In the genomic region with DNA sequence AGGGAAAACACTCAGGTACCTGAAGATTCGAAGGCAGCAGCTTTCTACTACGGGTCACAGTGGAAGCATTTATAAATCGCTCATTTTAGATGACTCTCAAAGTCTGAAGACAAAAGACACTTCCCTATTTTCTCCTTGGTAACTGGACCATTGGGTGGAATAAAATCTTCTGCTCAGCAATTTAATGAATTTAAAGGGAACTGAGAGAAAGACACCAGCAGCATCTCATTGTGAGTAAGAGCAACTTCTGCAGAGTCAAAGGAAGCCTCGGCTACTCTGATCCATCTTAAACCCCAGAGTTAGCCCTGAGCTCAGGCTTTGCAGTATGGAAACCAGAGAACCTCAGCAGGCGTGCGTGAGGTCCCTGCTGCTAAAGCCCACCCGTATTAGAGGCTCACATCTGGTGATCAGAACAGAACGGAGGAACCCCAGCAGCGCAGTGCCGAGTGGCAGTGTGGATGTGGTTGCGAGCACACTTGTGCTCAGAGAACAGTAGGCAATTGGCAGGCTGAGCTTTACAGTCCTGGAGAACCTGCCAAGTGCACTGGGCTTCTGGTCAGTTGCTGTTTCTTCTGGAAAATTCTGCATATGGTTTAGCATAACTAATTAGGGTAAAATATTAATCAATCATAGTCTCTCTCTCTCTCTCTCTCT, we compare ENCODE assay signal across 11 mouse cellular contexts.
A peak's percentile ranks its signal among the peaks of the same experiment; 100 is the strongest.
DNase-seq lines count a peak whose midpoint lies in the region; ATAC-seq lines count a peak whose summit lies in the region.
"Had no signal": no experiment of that assay in that cellular context is flagged by ENCODE, and none has a peak within 500 bp of the region (broad histone marks: within the 10 kb centered on the region; RNA-seq: fewer than 3 reads in every experiment).

No protein-coding gene starts in this region.

- H3K27me3 ChIP-seq in forebrain, embryonic 16.5 days (replicated peaks; ENCODE audit: control insufficient read depth, insufficient read depth, low read length) = no peaks in the 10 kb centered on the region
- no peaks in the 10 kb centered on the region for H3K27me3 ChIP-seq in forebrain, embryonic 11.5 days (ENCODE audit: control insufficient read depth, insufficient read depth, low read length)
- H3K27me3 ChIP-seq in limb, embryonic 13.5 days = no peaks in the 10 kb centered on the region

- no peak for DNase-seq in forebrain, embryonic 11.5 days (ENCODE audit: low spot score)
- DNase-seq in left cerebral cortex, postnatal 4 days = peak; percentile 67
- DNase-seq in left cerebral cortex, adult 11 months (ENCODE audit: low spot score) = no peak
- DNase-seq in forelimb bud, embryonic 11.5 days (ENCODE audit: low read depth, low spot score) = peak; percentile 23
- DNase-seq in lung, postnatal 10 days = no peak
- DNase-seq in gastrocnemius, postnatal 25 days = no peak
- DNase-seq: adrenal gland, postnatal 25 days; right cerebral cortex, postnatal 4 days had no signal

- WGBS in forebrain, embryonic 16.5 days = 66% methylated on average over 11 of the region's 11 CpGs
- 69% methylated on average over 11 of the region's 11 CpGs for WGBS in forebrain, embryonic 11.5 days
- WGBS in limb, embryonic 13.5 days = 40% methylated on average over 11 of the region's 11 CpGs

- H3K27ac ChIP-seq in forebrain, embryonic 16.5 days (ENCODE audit: low read length) = no peak overlapping the region
- H3K27ac ChIP-seq in forebrain, embryonic 11.5 days (ENCODE audit: low read depth, low read length) = no peak overlapping the region
- 0 out of 2 replicates have a peak overlapping the region, but pooled peaks have one; percentile 28 for H3K27ac ChIP-seq in limb, embryonic 13.5 days

- H3K4me2 ChIP-seq in forebrain, embryonic 16.5 days (ENCODE audit: low read length) = no peak overlapping the region
- H3K4me2 ChIP-seq in forebrain, embryonic 11.5 days (ENCODE audit: low read depth, low read length, severe bottlenecking) = no peak overlapping the region
- 0 out of 2 replicates have a peak overlapping the region, but pooled peaks have one; percentile 21 for H3K4me2 ChIP-seq in limb, embryonic 13.5 days (replicated peaks)

- no peak overlapping the region for H3K4me3 ChIP-seq in forebrain, embryonic 16.5 days (replicated peaks; ENCODE audit: low read length)
- H3K4me3 ChIP-seq in forebrain, embryonic 11.5 days (ENCODE audit: low read depth, low read length) = no peak overlapping the region
- no peak overlapping the region for H3K4me3 ChIP-seq in limb, embryonic 13.5 days

- H3K4me1 ChIP-seq in forebrain, embryonic 16.5 days (replicated peaks; ENCODE audit: control insufficient read depth, insufficient read depth, low read length) = peaks cover 13% of the 10 kb centered on the region
- H3K4me1 ChIP-seq in forebrain, embryonic 11.5 days (replicated peaks; ENCODE audit: control insufficient read depth, insufficient read depth, low read length) = no peaks in the 10 kb centered on the region
- peaks cover 34% of the 10 kb centered on the region for H3K4me1 ChIP-seq in limb, embryonic 13.5 days

- 0 out of 2 replicates have a peak, but pooled peaks have one; percentile 26 for ATAC-seq in forebrain, embryonic 16.5 days
- ATAC-seq in forebrain, embryonic 11.5 days (replicated peaks; ENCODE audit: low FRiP score) = no peak
- peak; percentile 80 for ATAC-seq in limb, embryonic 13.5 days (ENCODE audit: low FRiP score, low read depth)
- ATAC-seq: CD4-positive, CD25-positive, alpha-beta regulatory T cell, adult 4 months had no signal

- H3K36me3 ChIP-seq in forebrain, embryonic 16.5 days (ENCODE audit: control insufficient read depth, insufficient read depth) = no peaks in the 10 kb centered on the region
- H3K36me3 ChIP-seq in forebrain, embryonic 11.5 days (ENCODE audit: control insufficient read depth, insufficient read depth, low read length) = no peaks in the 10 kb centered on the region
- no peaks in the 10 kb centered on the region for H3K36me3 ChIP-seq in limb, embryonic 13.5 days

- no peaks in the 10 kb centered on the region for H3K9me3 ChIP-seq in forebrain, embryonic 16.5 days (ENCODE audit: control insufficient read depth, low read length)
- H3K9me3 ChIP-seq in forebrain, embryonic 11.5 days (ENCODE audit: control insufficient read depth, low read length) = no peaks in the 10 kb centered on the region
- no peaks in the 10 kb centered on the region for H3K9me3 ChIP-seq in limb, embryonic 13.5 days

- intact Hi-C loops in left cerebral cortex, postnatal 4 days (cut with DNase I) = no loop called here

- no peak overlapping the region for H3K9ac ChIP-seq in forebrain, embryonic 16.5 days (replicated peaks; ENCODE audit: low read depth, low read length)
- no peak overlapping the region for H3K9ac ChIP-seq in forebrain, embryonic 11.5 days (ENCODE audit: low read length)
- no peak overlapping the region for H3K9ac ChIP-seq in limb, embryonic 13.5 days

Comparison
In these comparisons a context has a peak if more than half of its experiments do, and no peak if none do; other contexts are left out.
1. DNase-seq: peak in left cerebral cortex, postnatal 4 days (single experiment) and forelimb bud, embryonic 11.5 days (single experiment); none in forebrain, embryonic 11.5 days (single experiment), left cerebral cortex, adult 11 months (single experiment), lung, postnatal 10 days (single experiment) and gastrocnemius, postnatal 25 days (single experiment).